Mouse (Mus musculus) bone marrow macrophage, adult 2 months (primary cell): Measurements from ENCODE around the gene Mrps18a.

Experiments used
- CTCF ChIP-seq: IDR thresholded peaks from 2 replicates; pipeline ENCODE4 v1.5.1; 2012; ENCODE audit warnings: low read depth, mild to moderate bottlenecking, low read length, moderate library complexity
- POLR2A ChIP-seq: IDR thresholded peaks from 2 replicates; pipeline ENCODE4 v1.6.1; 2012; ENCODE audit warnings: mild to moderate bottlenecking, low read depth, low read length, borderline replicate concordance

- TF ChIP-seq POLR2A: no peak
- no peak for TF ChIP-seq CTCF
Observed at GRCm38 (mm10) chr17:46119641-46120040, 8.9 kb downstream of the Mrps18a start.
